Mouse (Mus musculus) lung, adult 2 months (tissue): ENCODE measurements around the gene Slc35b2.

Experiments
- CTCF ChIP-seq: fragments of 200-500 bp; IDR thresholded peaks from 2 replicates; pipeline ENCODE4 v1.5.1; 2011; ENCODE audit warnings: mild to moderate bottlenecking, low read length, control low read depth; ENCODE audit not compliant: insufficient read depth
- POLR2A ChIP-seq: fragments of 200-500 bp; IDR thresholded peaks from 2 replicates; pipeline ENCODE4 v1.6.1; 2011; ENCODE audit warnings: low read depth, mild to moderate bottlenecking, control low read depth, low read length, borderline replicate concordance; ENCODE audit errors: extremely low read depth

DNA sequence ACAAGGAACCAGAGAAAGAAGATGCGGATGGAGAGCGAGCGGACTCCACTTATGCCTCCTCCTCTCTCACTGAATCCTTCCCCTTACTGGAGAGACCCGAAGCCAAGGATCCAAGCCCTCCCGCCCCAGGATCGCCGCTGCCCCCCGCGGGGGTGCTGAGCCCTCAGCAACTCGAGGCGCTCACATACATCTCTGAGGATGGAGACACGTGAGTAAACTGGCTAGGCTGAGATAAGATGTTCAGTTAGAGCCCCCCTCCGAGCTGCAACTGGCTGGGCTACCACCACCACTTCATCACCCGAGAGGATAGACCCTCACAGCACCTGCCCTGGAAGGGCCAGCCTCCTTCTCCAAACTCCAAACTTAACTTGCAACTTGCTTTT is 7.6 kb upstream of the Slc35b2 start:
- TF ChIP-seq POLR2A, result no peak
- TF ChIP-seq CTCF, result no peak
